Mouse (Mus musculus): ENCODE results near the gene Nsmf. TPM values are rescaled to one million over a fixed set of nuclear protein-coding genes. Genes with fewer than 3 reads are reported as not detected.

The Nsmf gene
- polyA plus RNA-seq, 1 experiment: 30.6 TPM

- Histone ChIP-seq H3K4me3 (ENCODE audit: insufficient read depth, poor library complexity, severe bottlenecking) (no peak overlapping the region), H3K27me3 (ENCODE audit: control insufficient read depth, insufficient read depth, insufficient read length) (peaks cover 10% of the 10 kb centered on the region), H3ac (ENCODE audit: control insufficient read depth, insufficient read length, low read depth) (no peak overlapping the region), H3K79me2 (ENCODE audit: control insufficient read depth, insufficient read depth) (no peaks in the 10 kb centered on the region), H3K36me3 (ENCODE audit: control insufficient read depth, insufficient read depth) (no peaks in the 10 kb centered on the region), H3K79me3 (ENCODE audit: low read depth) (no peaks in the 10 kb centered on the region)
- no peak for TF ChIP-seq MAX (IDR thresholded peaks at IDR 0.05)
- no peak for TF ChIP-seq FOSL1 (IDR thresholded peaks at IDR 0.05; ENCODE audit: insufficient read depth, low read length, poor library complexity, severe bottlenecking)
- TF ChIP-seq MYOG (IDR thresholded peaks at IDR 0.05; ENCODE audit: control insufficient read depth, extremely low read depth, insufficient read length): no peak
- no peak for TF ChIP-seq MYOD1 (IDR thresholded peaks at IDR 0.05; ENCODE audit: control insufficient read depth, insufficient read length, low read depth)
Observed at GRCm38 (mm10) chr2:25072398-25072797, 18.2 kb downstream of the Nsmf start.

- TF ChIP-seq CTCF (IDR thresholded peaks at IDR 0.05; ENCODE audit: control insufficient read depth, insufficient read depth, insufficient read length) (no peak), CEBPB (IDR thresholded peaks at IDR 0.05; ENCODE audit: low read depth) (no peak), MYOG (IDR thresholded peaks at IDR 0.05; ENCODE audit: control insufficient read depth, extremely low read depth, insufficient read length) (no peak), MAX (IDR thresholded peaks at IDR 0.05) (no peak), USF1 (IDR thresholded peaks at IDR 0.05; ENCODE audit: low read depth) (no peak), MYOD1 (IDR thresholded peaks at IDR 0.05; ENCODE audit: control insufficient read depth, insufficient read length, low read depth) (no peak), FOSL1 (IDR thresholded peaks at IDR 0.05; ENCODE audit: insufficient read depth, low read length, poor library complexity, severe bottlenecking) (no peak)
Observed at GRCm38 (mm10) chr2:25075506-25075905, 21.4 kb downstream of the Nsmf start.

GRCm38 (mm10) chr2:25078967-25079366 is 24.8 kb downstream of the Nsmf start:
- peaks cover 54% of the 10 kb centered on the region for H3K27me3 ChIP-seq (ENCODE audit: control insufficient read depth, insufficient read depth, insufficient read length)
- H3K79me3 ChIP-seq (ENCODE audit: low read depth): no peaks in the 10 kb centered on the region
- H3K36me3 ChIP-seq (ENCODE audit: control insufficient read depth, insufficient read depth): no peaks in the 10 kb centered on the region
- TF ChIP-seq CEBPB (IDR thresholded peaks at IDR 0.05; ENCODE audit: low read depth) (no peak), USF1 (IDR thresholded peaks at IDR 0.05; ENCODE audit: low read depth) (no peak), MAX (IDR thresholded peaks at IDR 0.05) (no peak), FOSL1 (IDR thresholded peaks at IDR 0.05; ENCODE audit: insufficient read depth, low read length, poor library complexity, severe bottlenecking) (no peak), MYOG (IDR thresholded peaks at IDR 0.05; ENCODE audit: control insufficient read depth, extremely low read depth, insufficient read length) (no peak), CTCF (IDR thresholded peaks at IDR 0.05; ENCODE audit: control insufficient read depth, insufficient read depth, insufficient read length) (no peak), MYOD1 (IDR thresholded peaks at IDR 0.05; ENCODE audit: control insufficient read depth, insufficient read length, low read depth) (no peak)
- no peak overlapping the region for H3K4me3 ChIP-seq (ENCODE audit: insufficient read depth, poor library complexity, severe bottlenecking)
- no peak overlapping the region for H3ac ChIP-seq (ENCODE audit: control insufficient read depth, insufficient read length, low read depth)
- H3K79me2 ChIP-seq (ENCODE audit: control insufficient read depth, insufficient read depth): no peaks in the 10 kb centered on the region

More at GRCm38 (mm10) chr2:25075506-25075905, 21.4 kb downstream of the Nsmf start:
- H3K4me3 ChIP-seq (ENCODE audit: insufficient read depth, poor library complexity, severe bottlenecking): no peak overlapping the region
- H3ac ChIP-seq (ENCODE audit: control insufficient read depth, insufficient read length, low read depth): no peak overlapping the region
- no peaks in the 10 kb centered on the region for H3K36me3 ChIP-seq (ENCODE audit: control insufficient read depth, insufficient read depth)
- no peaks in the 10 kb centered on the region for H3K79me2 ChIP-seq (ENCODE audit: control insufficient read depth, insufficient read depth)
- H3K79me3 ChIP-seq (ENCODE audit: low read depth): no peaks in the 10 kb centered on the region
- peaks cover 19% of the 10 kb centered on the region for H3K27me3 ChIP-seq (ENCODE audit: control insufficient read depth, insufficient read depth, insufficient read length)

DNA sequence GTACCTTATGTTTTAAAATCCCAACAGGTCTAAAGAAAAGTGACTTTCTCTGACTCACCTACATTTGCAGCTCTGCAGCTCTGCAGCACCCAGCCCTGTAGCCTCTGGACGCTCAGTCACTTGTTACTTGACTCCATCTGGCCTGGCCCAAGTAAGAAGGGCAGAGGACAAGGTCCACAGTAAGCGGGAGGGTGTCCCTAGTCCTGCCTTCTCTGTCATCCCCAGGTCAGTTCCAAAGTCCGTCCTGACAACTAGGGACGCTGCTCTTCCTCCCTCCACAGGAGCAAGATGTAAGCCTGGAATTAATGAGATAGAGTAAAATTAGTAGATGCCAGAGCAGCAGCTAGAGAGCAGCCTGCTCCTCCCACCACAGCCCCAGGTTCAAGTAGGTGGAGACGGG is 25.9 kb downstream of the Nsmf start, which contains the start of gene Entpd8:
Entpd8 (plus strand) TSS at position 229 of the 400 bp plus-strand sequence.
- H3K27me3 ChIP-seq (ENCODE audit: control insufficient read depth, insufficient read depth, insufficient read length): peaks cover 61% of the 10 kb centered on the region
- no peak for TF ChIP-seq CEBPB (IDR thresholded peaks at IDR 0.05; ENCODE audit: low read depth)
- no peak for TF ChIP-seq MAX (IDR thresholded peaks at IDR 0.05)
- TF ChIP-seq CTCF (IDR thresholded peaks at IDR 0.05; ENCODE audit: control insufficient read depth, insufficient read depth, insufficient read length): no peak
- no peak for TF ChIP-seq FOSL1 (IDR thresholded peaks at IDR 0.05; ENCODE audit: insufficient read depth, low read length, poor library complexity, severe bottlenecking)
- TF ChIP-seq USF1 (IDR thresholded peaks at IDR 0.05; ENCODE audit: low read depth): no peak
- no peak for TF ChIP-seq MYOG (IDR thresholded peaks at IDR 0.05; ENCODE audit: control insufficient read depth, extremely low read depth, insufficient read length)
- no peak for TF ChIP-seq MYOD1 (IDR thresholded peaks at IDR 0.05; ENCODE audit: control insufficient read depth, insufficient read length, low read depth)

GRCm38 (mm10) chr2:25083697-25084096 is 29.5 kb downstream of the Nsmf start:
- Histone ChIP-seq H3K27me3 (ENCODE audit: control insufficient read depth, insufficient read depth, insufficient read length) (peaks cover 71% of the 10 kb centered on the region), H3K4me3 (ENCODE audit: insufficient read depth, poor library complexity, severe bottlenecking) (no peak overlapping the region), H3ac (ENCODE audit: control insufficient read depth, insufficient read length, low read depth) (no peak overlapping the region), H3K79me3 (ENCODE audit: low read depth) (no peaks in the 10 kb centered on the region), H3K79me2 (ENCODE audit: control insufficient read depth, insufficient read depth) (no peaks in the 10 kb centered on the region), H3K36me3 (ENCODE audit: control insufficient read depth, insufficient read depth) (no peaks in the 10 kb centered on the region)
- TF ChIP-seq MYOG (IDR thresholded peaks at IDR 0.05; ENCODE audit: control insufficient read depth, extremely low read depth, insufficient read length) (no peak), USF1 (IDR thresholded peaks at IDR 0.05; ENCODE audit: low read depth) (no peak), FOSL1 (IDR thresholded peaks at IDR 0.05; ENCODE audit: insufficient read depth, low read length, poor library complexity, severe bottlenecking) (no peak), MYOD1 (IDR thresholded peaks at IDR 0.05; ENCODE audit: control insufficient read depth, insufficient read length, low read depth) (no peak), MAX (IDR thresholded peaks at IDR 0.05) (no peak), CTCF (IDR thresholded peaks at IDR 0.05; ENCODE audit: control insufficient read depth, insufficient read depth, insufficient read length) (no peak), CEBPB (IDR thresholded peaks at IDR 0.05; ENCODE audit: low read depth) (no peak)

More for the DNA sequence above, 25.9 kb downstream of the Nsmf start, which contains the start of gene Entpd8:
- Histone ChIP-seq H3K4me3 (ENCODE audit: insufficient read depth, poor library complexity, severe bottlenecking) (no peak within 1 kb of the TSS), H3K36me3 (ENCODE audit: control insufficient read depth, insufficient read depth) (no peaks in the 10 kb centered on the region), H3K79me2 (ENCODE audit: control insufficient read depth, insufficient read depth) (no peaks in the 10 kb centered on the region), H3K79me3 (ENCODE audit: low read depth) (no peaks in the 10 kb centered on the region), H3ac (ENCODE audit: control insufficient read depth, insufficient read length, low read depth) (no peak within 1 kb of the TSS)

DNA sequence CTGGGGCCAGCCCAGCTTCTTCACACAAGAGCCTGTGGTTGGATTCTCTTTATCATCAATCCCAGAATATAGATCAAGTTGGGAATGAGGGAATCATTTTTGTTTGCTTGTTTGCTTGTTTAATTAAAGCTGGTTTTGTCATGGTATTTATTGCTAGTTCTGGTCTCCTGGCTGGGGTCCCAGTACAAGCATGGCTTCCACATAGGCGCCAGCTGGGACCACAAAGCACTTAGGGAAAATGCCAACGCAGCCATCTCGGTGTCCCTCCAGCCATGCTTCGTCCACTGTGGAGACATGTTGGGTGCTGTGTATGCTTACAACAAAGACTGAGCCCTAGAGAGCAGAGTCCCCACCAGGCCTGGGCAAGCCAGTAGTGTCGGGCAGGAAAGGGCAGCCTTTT is 31.4 kb downstream of the Nsmf start:
- Histone ChIP-seq H3K79me2 (ENCODE audit: control insufficient read depth, insufficient read depth) (no peaks in the 10 kb centered on the region), H3K79me3 (ENCODE audit: low read depth) (no peaks in the 10 kb centered on the region), H3ac (ENCODE audit: control insufficient read depth, insufficient read length, low read depth) (no peak overlapping the region), H3K36me3 (ENCODE audit: control insufficient read depth, insufficient read depth) (no peaks in the 10 kb centered on the region), H3K27me3 (ENCODE audit: control insufficient read depth, insufficient read depth, insufficient read length) (peaks cover 60% of the 10 kb centered on the region), H3K4me3 (ENCODE audit: insufficient read depth, poor library complexity, severe bottlenecking) (no peak overlapping the region)
- no peak for TF ChIP-seq FOSL1 (IDR thresholded peaks at IDR 0.05; ENCODE audit: insufficient read depth, low read length, poor library complexity, severe bottlenecking)
- TF ChIP-seq MYOG (IDR thresholded peaks at IDR 0.05; ENCODE audit: control insufficient read depth, extremely low read depth, insufficient read length): no peak
- no peak for TF ChIP-seq MAX (IDR thresholded peaks at IDR 0.05)
- TF ChIP-seq CEBPB (IDR thresholded peaks at IDR 0.05; ENCODE audit: low read depth): no peak
- no peak for TF ChIP-seq MYOD1 (IDR thresholded peaks at IDR 0.05; ENCODE audit: control insufficient read depth, insufficient read length, low read depth)
- TF ChIP-seq USF1 (IDR thresholded peaks at IDR 0.05; ENCODE audit: low read depth): no peak
- no peak for TF ChIP-seq CTCF (IDR thresholded peaks at IDR 0.05; ENCODE audit: control insufficient read depth, insufficient read depth, insufficient read length)

All from C2C12 (cell line).